Mouse (Mus musculus): ENCODE results near the gene Hcrtr2.

GRCm38 (mm10) chr9:76315096-76315495 lies 8.6 kb downstream of the Hcrtr2 start:
- TF ChIP-seq POLR2A (IDR thresholded peaks at IDR 0.05; ENCODE audit: low read depth, low read length) (no peak), CTCF (IDR thresholded peaks at IDR 0.05; ENCODE audit: extremely low read depth, insufficient read length, insufficient replicate concordance, low read depth, low read length) (no peak)

All from small intestine, adult 2 months (tissue).